Mouse (Mus musculus) heart, embryonic 15.5 days (tissue): ENCODE data around the gene Ecd. TPM values are rescaled to one million over a fixed set of nuclear protein-coding genes. Genes with fewer than 3 reads are reported as not detected.
A peak's percentile ranks its signal among the peaks of the same experiment; 100 is the strongest.

Experiments
- ATAC-seq: fragments of 200-750 bp; cut with Nextera tagmentation; replicated peaks from 2 replicates; pipeline ENCODE4 v1.8.0; 2017; ENCODE audit warnings: low read depth, moderate TSS enrichment; ENCODE audit not compliant: insufficient number of reproducible peaks, insufficient read depth, low FRiP score
- H3K27ac ChIP-seq: fragments of 300-500 bp; sonication (generic); 2 replicates; pipeline ENCODE4 v1.5.1; 2015; ENCODE audit warnings: mild to moderate bottlenecking, inconsistent platforms
- H3K27me3 ChIP-seq: fragments of 300-500 bp; sonication (generic); 2 replicates; pipeline ENCODE4 v1.6.1; 2015; ENCODE audit warnings: inconsistent platforms
- H3K36me3 ChIP-seq: fragments of 300-500 bp; sonication (generic); 2 replicates; pipeline ENCODE4 v1.6.1; 2015; ENCODE audit warnings: mild to moderate bottlenecking, inconsistent platforms
- H3K4me1 ChIP-seq: fragments of 300-500 bp; sonication (generic); replicated peaks from 2 replicates; pipeline ENCODE4 v1.6.1; 2015; ENCODE audit warnings: inconsistent platforms
- H3K4me2 ChIP-seq: fragments of 300-500 bp; sonication (generic); 2 replicates; pipeline ENCODE4 v1.6.1; 2015; ENCODE audit warnings: inconsistent platforms, mild to moderate bottlenecking, moderate library complexity
- H3K4me3 ChIP-seq: fragments of 300-500 bp; sonication (generic); 2 replicates; pipeline ENCODE4 v1.5.1; 2015; ENCODE audit warnings: mild to moderate bottlenecking, inconsistent platforms
- H3K9ac ChIP-seq: fragments of 300-500 bp; sonication (generic); 2 replicates; pipeline ENCODE4 v1.6.1; 2015; ENCODE audit warnings: mild to moderate bottlenecking, inconsistent platforms
- H3K9me3 ChIP-seq: fragments of 300-500 bp; sonication (generic); replicated peaks from 2 replicates; pipeline ENCODE4 v1.6.1; 2016; ENCODE audit warnings: inconsistent platforms
- WGBS: fragments of 180-500 bp; shearing (Covaris S2); methylation state at CpG from one replicate; pipeline ENCODE4 v1.1.7; 2015; ENCODE audit warnings: mixed read lengths; 5-methylcytosine and 5-hydroxymethylcytosine counted together
- polyA plus RNA-seq: library from polyadenylated mRNA; unstranded; fragments of >200 nt; fragmentation: Nextera tagmentation; extraction: Ambion mirVana; gene quantifications from 2 replicates; pipeline ENCODE4 v1.2.1, GENCODE M21; 2015

Gene Ecd
- 28.2 and 37.5 TPM in 2 replicates for polyA plus RNA-seq

GRCm38 (mm10) chr14:20347991-20348541 lies at the start of gene Ecd, which contains the start of gene Fam149b:
Gene Ecd, minus strand, starts transcription at chr14:20348121.
Gene Fam149b, plus strand, starts transcription at chr14:20348162.
- H3K27me3 ChIP-seq = no peaks in the 10 kb centered on the region
- peak within 1 kb of the TSS; percentile 96 for H3K9ac ChIP-seq
- H3K4me2 ChIP-seq = peak within 1 kb of the TSS; percentile 61
- peaks cover 8% of the 10 kb centered on the region for H3K36me3 ChIP-seq
- peak within 1 kb of the TSS; percentile 97 for H3K27ac ChIP-seq
- WGBS = under 1% methylated on average over 35 of the region's 42 CpGs
- peak; percentile 98 for ATAC-seq
- H3K4me3 ChIP-seq = peak within 1 kb of the TSS; percentile 94
- H3K4me1 ChIP-seq = peaks cover 21% of the 10 kb centered on the region
- H3K9me3 ChIP-seq = no peaks in the 10 kb centered on the region

- Histone ChIP-seq H3K4me2 (no peak overlapping the region), H3K27ac (no peak overlapping the region), H3K36me3 (no peaks in the 10 kb centered on the region), H3K9me3 (no peaks in the 10 kb centered on the region), H3K4me3 (no peak overlapping the region), H3K27me3 (no peaks in the 10 kb centered on the region), H3K4me1 (no peaks in the 10 kb centered on the region; the same call in 1 of the 2 replicates), H3K9ac (no peak overlapping the region)
- ATAC-seq = no peak
- WGBS = 75% methylated on average over 9 of the region's 9 CpGs
These were observed 49.3 kb upstream of the Ecd start for GRCm38 (mm10) chr14:20397220-20397619.

GRCm38 (mm10) chr14:20393205-20393913 lies 45.4 kb upstream of the Ecd start, which contains the start of gene Mrps16:
Gene Mrps16, minus strand, starts transcription at chr14:20393634.
- H3K4me2 ChIP-seq = peak within 1 kb of the TSS; percentile 69
- no peaks in the 10 kb centered on the region for H3K9me3 ChIP-seq
- no peaks in the 10 kb centered on the region for H3K27me3 ChIP-seq
- H3K4me1 ChIP-seq = peaks cover 4% of the 10 kb centered on the region
- H3K4me3 ChIP-seq = peak within 1 kb of the TSS; percentile 92
- ATAC-seq = peak; percentile 97
- WGBS = under 1% methylated on average over 68 of the region's 68 CpGs
- H3K9ac ChIP-seq = peak within 1 kb of the TSS; percentile 98
- peak within 1 kb of the TSS; percentile 93 for H3K27ac ChIP-seq
- peaks cover 17% of the 10 kb centered on the region for H3K36me3 ChIP-seq

GRCm38 (mm10) chr14:20392326-20392725 lies 44.4 kb upstream of the Ecd start:
- no peak overlapping the region for H3K4me3 ChIP-seq

GRCm38 (mm10) chr14:20389446-20390079 lies 41.6 kb upstream of the Ecd start:
- H3K9me3 ChIP-seq = no peaks in the 10 kb centered on the region
- peaks cover 31% of the 10 kb centered on the region for H3K36me3 ChIP-seq
- no peak overlapping the region for H3K9ac ChIP-seq
- peaks cover 32% of the 10 kb centered on the region for H3K4me1 ChIP-seq
- H3K4me3 ChIP-seq = peak overlapping the region; percentile 74
- H3K4me2 ChIP-seq = peak overlapping the region; percentile 89
- H3K27ac ChIP-seq = peak overlapping the region; percentile 78; the same call in 1 of the 2 replicates
- 83% methylated on average over 8 of the region's 8 CpGs for WGBS
- no peak for ATAC-seq
- H3K27me3 ChIP-seq = no peaks in the 10 kb centered on the region

More at GRCm38 (mm10) chr14:20392326-20392725, 44.4 kb upstream of the Ecd start:
- H3K9ac ChIP-seq = no peak overlapping the region
- no peak overlapping the region for H3K27ac ChIP-seq
- 73% methylated on average over 4 of the region's 4 CpGs for WGBS
- no peaks in the 10 kb centered on the region for H3K27me3 ChIP-seq
- peak overlapping the region; percentile 69; the same call in 1 of the 2 replicates for H3K4me2 ChIP-seq
- ATAC-seq = no peak
- H3K4me1 ChIP-seq = peaks cover 14% of the 10 kb centered on the region
- no peaks in the 10 kb centered on the region for H3K9me3 ChIP-seq
- peaks cover 17% of the 10 kb centered on the region for H3K36me3 ChIP-seq

- H3K4me1 ChIP-seq = peaks cover 32% of the 10 kb centered on the region
These were observed 40.7 kb upstream of the Ecd start, which contains the start of gene Dnajc9 for GRCm38 (mm10) chr14:20388441-20389129. Gene Dnajc9, minus strand, starts transcription at chr14:20388910.

GRCm38 (mm10) chr14:20379753-20380430 lies 32.0 kb upstream of the Ecd start:
- peaks cover 40% of the 10 kb centered on the region for H3K36me3 ChIP-seq
- ATAC-seq = no peak
- WGBS = 79% methylated on average over 9 of the region's 9 CpGs

More at GRCm38 (mm10) chr14:20388441-20389129, 40.7 kb upstream of the Ecd start, which contains the start of gene Dnajc9:
- ATAC-seq = peak; percentile 64
- Histone ChIP-seq H3K4me2 (peak within 1 kb of the TSS; percentile 89), H3K4me3 (peak within 1 kb of the TSS; percentile 74), H3K27me3 (no peaks in the 10 kb centered on the region), H3K9me3 (no peaks in the 10 kb centered on the region), H3K27ac (peak within 1 kb of the TSS; percentile 78), H3K36me3 (peaks cover 37% of the 10 kb centered on the region), H3K9ac (peak within 1 kb of the TSS; percentile 74)
- WGBS = under 1% methylated on average over 59 of the region's 59 CpGs

GRCm38 (mm10) chr14:20379087-20379640 lies 31.2 kb upstream of the Ecd start:
- Histone ChIP-seq H3K4me1 (peaks cover 21% of the 10 kb centered on the region), H3K4me3 (no peak overlapping the region), H3K27me3 (no peaks in the 10 kb centered on the region), H3K27ac (no peak overlapping the region), H3K4me2 (no peak overlapping the region), H3K36me3 (peaks cover 39% of the 10 kb centered on the region), H3K9ac (no peak overlapping the region), H3K9me3 (no peaks in the 10 kb centered on the region)
- no peak for ATAC-seq
- WGBS = 76% methylated on average over 5 of the region's 5 CpGs

More at GRCm38 (mm10) chr14:20379753-20380430, 32.0 kb upstream of the Ecd start:
- no peaks in the 10 kb centered on the region for H3K27me3 ChIP-seq
- H3K9me3 ChIP-seq = no peaks in the 10 kb centered on the region
- H3K27ac ChIP-seq = no peak overlapping the region
- no peak overlapping the region for H3K9ac ChIP-seq
- peaks cover 21% of the 10 kb centered on the region for H3K4me1 ChIP-seq
- no peak overlapping the region for H3K4me3 ChIP-seq
- no peak overlapping the region for H3K4me2 ChIP-seq

GRCm38 (mm10) chr14:20378313-20379061 lies 30.6 kb upstream of the Ecd start:
- Histone ChIP-seq H3K36me3 (peaks cover 39% of the 10 kb centered on the region), H3K27ac (peak overlapping the region; percentile 21; the same call in 1 of the 2 replicates), H3K4me2 (peak overlapping the region; percentile 33), H3K9ac (no peak overlapping the region), H3K4me1 (peaks cover 21% of the 10 kb centered on the region), H3K4me3 (no peak overlapping the region), H3K9me3 (no peaks in the 10 kb centered on the region), H3K27me3 (no peaks in the 10 kb centered on the region)
- ATAC-seq = peak; percentile 83
- 33% methylated on average over 13 of the region's 13 CpGs for WGBS
